8 mouse cellular contexts compared by ENCODE assay signal in genomic region chr2:83644276-83645252, GRCm38 (mm10). TPM values are rescaled to one million over a fixed set of nuclear protein-coding genes. Genes with fewer than 3 reads are reported as not detected.
A peak's percentile ranks its signal among the peaks of the same experiment; 100 is the strongest.
DNase-seq lines count a peak whose midpoint lies in the region; ATAC-seq lines count a peak whose summit lies in the region.

Gene Zc3h15 (plus strand): TSS chr2:83644435.

- H3K27me3 ChIP-seq in intestine, embryonic 14.5 days (replicated peaks; ENCODE audit: control insufficient read depth, insufficient read depth, low read length), result no peaks in the 10 kb centered on the region

- under 1% methylated on average over 80 of the region's 100 CpGs for WGBS in intestine, embryonic 14.5 days

- peak; percentile 99 for ATAC-seq in intestine, embryonic 14.5 days (replicated peaks; ENCODE audit: low FRiP score, low TSS enrichment, low read depth)

- peak within 1 kb of the TSS; percentile 69 for H3K27ac ChIP-seq in intestine, embryonic 14.5 days (ENCODE audit: low read depth)

- H3K4me3 ChIP-seq in intestine, embryonic 14.5 days (ENCODE audit: low read depth, low read length), result peak within 1 kb of the TSS; percentile 85

- peak within 1 kb of the TSS; percentile 86 for H3K4me2 ChIP-seq in intestine, embryonic 14.5 days (ENCODE audit: low read length)

- peaks cover 14% of the 10 kb centered on the region; the same call in 1 of the 2 replicates for H3K4me1 ChIP-seq in intestine, embryonic 14.5 days (replicated peaks; ENCODE audit: control insufficient read depth, insufficient read depth, low read length)

- intact Hi-C loops in left cerebral cortex, postnatal 14 days (cut with DNase I), result no loop called here

- H3K36me3 ChIP-seq in intestine, embryonic 14.5 days (ENCODE audit: control insufficient read depth, insufficient read depth, low read length), result no peaks in the 10 kb centered on the region

- H3K9ac ChIP-seq in intestine, embryonic 14.5 days (ENCODE audit: low read length), result peak within 1 kb of the TSS; percentile 86

- peak; percentile 91 to 93 for DNase-seq in adrenal gland, adult 18-20 months (ENCODE audit: low spot score in 2 of 2)
- DNase-seq in embryo, embryonic 11 days, result peak; percentile 99
- DNase-seq in gastrocnemius, postnatal 25 days, result peak; percentile 92
- DNase-seq in intestine, embryonic 14.5 days (ENCODE audit: low spot score), result peak; percentile 93
- peak; percentile 93 to 95 for DNase-seq in left cerebral cortex, postnatal 14 days (ENCODE audit: low spot score in 2 of 2)
- peak; percentile 96 for DNase-seq in mesoderm, embryonic 11.5 days (ENCODE audit: low read depth, low spot score)
- DNase-seq in right cerebral cortex, postnatal 36 days (ENCODE audit: low spot score in 2 of 2), result peak; percentile 92
- peak; percentile 90 for DNase-seq in yolk sac, embryonic 10.5 days (ENCODE audit: low spot score)

- H3K9me3 ChIP-seq in intestine, embryonic 14.5 days (ENCODE audit: control insufficient read depth, low read length), result no peaks in the 10 kb centered on the region

RNA-seq across cellular contexts. Expression of gene Zc3h15, which starts in this region (rescaled TPM):
- total RNA-seq in adrenal gland, adult 18-20 months (2021), result 100 to 1,000 TPM in 1 of 2 experiments, 10 to 100 TPM in 1; 88.6 to 117 TPM
- total RNA-seq in gastrocnemius, postnatal 25 days (2021), result 10 to 100 TPM; 50.4 to 57.5 TPM
- 120 and 133 TPM in 2 replicates for polyA plus RNA-seq in intestine, embryonic 14.5 days (2014; fragmentation: Nextera tagmentation; extraction: Ambion mirVana)
- 100 to 1,000 TPM; 131 to 133 TPM for total RNA-seq in left cerebral cortex, postnatal 14 days (2021)

Comparison
In these comparisons a context has a peak if more than half of its experiments do, and no peak if none do; other contexts are left out.
1. Peak in every context shown above with its lines: DNase-seq, ATAC-seq, H3K4me3 ChIP-seq and H3K27ac ChIP-seq.